Mouse (Mus musculus) E14TG2a.4 (cell line): ENCODE measurements around the gene Pfn1.

ENCODE experiments used
- CTCF ChIP-seq: conservative IDR thresholded peaks from 2 replicates; pipeline ENCODE4 v1.5.1; 2014; ENCODE audit warnings: low read length
- POU5F1 ChIP-seq: IDR thresholded peaks from 2 replicates; pipeline ENCODE4 v1.6.1; 2014; ENCODE audit warnings: low read length, borderline replicate concordance

DNA sequence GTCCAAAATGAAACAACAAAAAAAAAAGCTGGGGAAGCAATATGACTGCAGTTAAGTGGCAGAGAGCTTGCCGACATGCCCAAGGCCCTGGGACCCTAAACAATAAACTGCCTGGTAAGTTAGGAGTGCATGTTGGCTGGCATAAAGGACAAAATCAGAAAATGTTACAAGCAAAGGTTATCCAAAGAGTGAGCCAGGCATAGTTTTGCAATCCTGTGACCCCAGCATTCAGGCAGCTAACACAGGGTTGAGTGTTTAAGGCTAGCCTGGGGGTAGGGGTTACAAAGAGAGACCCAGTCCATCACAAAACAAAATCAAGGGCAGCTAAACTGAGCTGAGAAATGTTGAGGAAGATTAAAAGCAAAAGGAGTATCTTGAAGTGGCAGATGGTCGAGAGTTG, 44.6 kb upstream of the Pfn1 start:
- TF ChIP-seq CTCF (no peak), POU5F1 (no peak)
